Mouse (Mus musculus): ENCODE measurements around the gene Acer3. TPM values are rescaled to one million over a fixed set of nuclear protein-coding genes. Genes with fewer than 3 reads are reported as not detected.

Acer3 gene
- total RNA-seq, 1 experiment from 2014 or later: 7.4 TPM

DNA sequence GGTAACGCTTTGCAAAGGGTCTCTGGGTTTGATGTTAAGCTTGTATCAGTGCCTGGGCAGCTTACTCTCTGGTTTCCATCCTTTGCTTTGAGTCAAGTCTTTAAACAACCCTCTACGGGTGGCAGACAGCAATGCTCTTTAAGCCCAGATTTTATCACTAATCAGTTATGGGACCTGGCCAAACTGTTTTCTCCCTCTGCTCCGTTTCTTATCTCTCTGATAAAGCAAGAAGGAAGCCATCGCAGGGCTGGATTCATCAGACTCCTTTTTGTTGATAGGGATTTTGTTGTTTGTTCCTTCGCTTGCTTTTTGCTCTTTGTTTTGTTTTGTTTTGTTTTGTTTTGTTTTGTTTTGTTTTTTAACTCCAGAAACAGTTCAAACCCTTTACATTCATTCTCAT is 19.3 kb upstream of the Acer3 start:
- no peak for ATAC-seq (ENCODE audit: extremely low read depth, insufficient number of reproducible peaks, low FRiP score, poor library complexity, severe bottlenecking)

DNA sequence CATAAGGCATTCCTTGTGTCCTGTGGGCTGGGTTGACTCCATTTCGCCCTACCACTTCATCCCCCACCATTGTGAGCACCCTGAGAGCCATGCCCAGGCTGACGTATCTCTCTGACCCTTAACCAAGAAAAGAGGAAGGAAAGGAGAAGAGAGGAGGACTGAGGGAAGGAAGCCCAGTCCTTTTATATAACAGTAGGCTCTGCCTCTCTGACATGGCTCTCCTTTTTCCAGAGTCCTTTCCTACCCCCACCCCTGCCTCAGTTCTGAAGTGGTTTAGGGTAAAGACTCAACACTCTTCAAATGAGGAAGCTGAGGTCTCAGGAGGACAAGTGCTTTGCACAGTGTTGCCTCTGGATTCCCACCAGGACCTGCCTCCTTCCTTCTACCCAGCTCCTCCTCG is 13.0 kb upstream of the Acer3 start:
- 0 out of 2 replicates have a peak, but pooled peaks have one; percentile 10 for ATAC-seq (ENCODE audit: extremely low read depth, insufficient number of reproducible peaks, low FRiP score, poor library complexity, severe bottlenecking)

DNA sequence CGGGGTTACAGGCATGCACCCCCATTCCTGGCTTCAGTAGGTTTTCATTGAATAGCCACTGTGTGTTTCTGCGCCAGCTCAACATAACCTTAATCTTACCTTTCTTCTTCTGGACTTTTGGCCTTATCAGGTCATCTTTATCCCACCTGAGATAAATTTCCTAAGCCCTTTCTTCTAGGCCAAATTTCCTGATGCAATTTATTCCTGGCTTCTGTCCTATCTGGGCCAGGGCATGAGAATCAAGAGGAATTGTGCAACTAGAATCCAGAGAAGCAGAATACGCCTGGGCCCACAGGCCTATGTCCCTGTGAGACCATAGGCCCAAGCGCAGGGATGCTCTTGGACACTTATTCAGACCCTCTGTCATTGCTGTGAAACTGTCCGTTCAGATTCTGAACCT is 12.5 kb upstream of the Acer3 start:
- ATAC-seq (ENCODE audit: extremely low read depth, insufficient number of reproducible peaks, low FRiP score, poor library complexity, severe bottlenecking): no peak

GRCm38 (mm10) chr7:98332678-98333397 is 11.8 kb upstream of the Acer3 start:
- ATAC-seq (ENCODE audit: extremely low read depth, insufficient number of reproducible peaks, low FRiP score, poor library complexity, severe bottlenecking): no peak

DNA sequence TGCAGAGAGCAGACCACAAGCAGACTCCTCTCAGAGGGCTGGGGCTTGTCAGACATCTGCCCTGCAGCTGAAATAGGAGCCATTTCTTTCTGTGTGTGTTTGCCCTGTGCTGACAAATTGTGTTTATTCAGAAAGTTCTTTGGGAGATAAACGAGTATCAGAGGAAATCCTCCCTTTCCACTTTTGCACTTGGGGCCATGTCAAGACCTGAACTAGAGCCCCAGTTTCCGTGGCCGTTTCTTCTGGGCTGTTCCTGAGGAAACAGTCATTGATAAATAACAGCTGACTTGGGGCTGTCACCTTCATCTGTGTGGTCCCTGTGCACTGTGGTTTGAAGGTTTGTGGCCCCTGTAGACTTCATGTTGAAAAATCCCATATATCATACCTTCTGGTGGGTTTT is 10.9 kb upstream of the Acer3 start:
- ATAC-seq (ENCODE audit: extremely low read depth, insufficient number of reproducible peaks, low FRiP score, poor library complexity, severe bottlenecking): no peak

DNA sequence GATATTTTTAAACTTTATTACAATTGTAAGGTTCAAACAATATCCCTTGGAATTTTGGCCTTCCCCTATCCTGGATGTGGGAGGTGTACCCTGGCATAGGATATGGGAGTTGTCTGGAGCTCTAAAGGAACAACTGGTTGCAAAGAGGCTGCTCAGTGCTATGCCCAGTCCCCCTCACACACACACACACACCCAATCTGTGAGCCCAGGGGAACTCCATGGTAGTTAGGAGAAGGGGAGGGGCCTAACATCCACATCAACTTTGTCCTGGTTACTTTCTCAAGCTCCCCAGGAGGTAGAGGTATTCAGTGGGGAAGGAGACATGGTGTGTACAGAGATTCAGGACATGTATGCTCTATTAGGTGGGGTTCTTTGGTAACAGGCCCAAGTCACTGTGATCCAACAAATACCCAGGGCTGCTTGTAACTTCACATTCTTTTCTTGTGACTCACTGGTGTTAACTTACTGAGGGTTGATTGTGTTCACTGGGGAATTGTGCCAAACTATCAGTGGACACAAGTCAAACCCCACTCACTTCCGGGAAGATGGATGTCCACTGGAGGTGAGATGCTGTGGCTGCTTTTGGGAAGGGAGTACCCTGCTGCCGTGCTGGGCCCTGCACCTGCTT is 9.5 kb upstream of the Acer3 start:
- no peak for ATAC-seq (ENCODE audit: extremely low read depth, insufficient number of reproducible peaks, low FRiP score, poor library complexity, severe bottlenecking)

- no peak for ATAC-seq (ENCODE audit: extremely low read depth, insufficient number of reproducible peaks, low FRiP score, poor library complexity, severe bottlenecking)
Measured at GRCm38 (mm10) chr7:98329651-98330374, 8.8 kb upstream of the Acer3 start.

DNA sequence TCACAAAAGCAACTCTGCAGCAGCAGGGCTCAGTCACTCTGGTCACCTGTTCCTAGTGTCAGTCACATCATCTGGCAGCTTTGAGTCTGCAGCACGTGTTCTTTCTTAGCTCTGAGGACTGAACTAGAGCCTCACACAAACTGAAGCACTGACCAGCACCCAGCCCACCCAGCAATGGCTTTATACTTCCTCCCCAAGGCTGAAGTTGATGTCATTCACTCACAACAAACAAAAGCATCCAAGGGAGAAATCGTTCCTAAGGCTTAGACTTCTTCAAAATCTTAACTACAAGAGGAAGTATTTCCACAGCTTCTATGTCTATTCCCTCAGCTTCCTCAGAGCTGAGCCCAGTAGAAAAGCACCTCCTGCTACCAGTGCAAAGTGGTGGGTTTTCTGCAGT is 7.3 kb upstream of the Acer3 start:
- ATAC-seq (ENCODE audit: extremely low read depth, insufficient number of reproducible peaks, low FRiP score, poor library complexity, severe bottlenecking): no peak

DNA sequence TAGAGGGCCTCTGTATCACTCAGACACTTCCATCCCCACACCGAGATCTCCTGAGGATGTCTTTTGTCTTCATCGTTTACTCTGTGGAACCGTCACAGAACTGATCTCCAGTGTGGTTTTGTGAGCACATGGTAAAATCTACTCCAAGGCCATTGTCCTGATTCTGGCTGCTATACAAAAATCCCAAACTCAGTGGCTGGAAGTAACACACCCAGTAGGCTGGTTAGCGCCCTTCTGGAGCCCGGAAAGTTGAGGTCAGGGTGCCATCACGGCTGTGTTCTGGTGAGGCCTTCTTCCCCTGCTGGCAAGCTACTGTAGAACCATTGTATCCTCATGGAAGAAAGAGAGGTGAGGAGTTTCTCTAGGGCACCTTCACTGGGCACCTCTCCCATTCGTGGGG is 5.0 kb upstream of the Acer3 start:
- ATAC-seq (ENCODE audit: extremely low read depth, insufficient number of reproducible peaks, low FRiP score, poor library complexity, severe bottlenecking): no peak

DNA sequence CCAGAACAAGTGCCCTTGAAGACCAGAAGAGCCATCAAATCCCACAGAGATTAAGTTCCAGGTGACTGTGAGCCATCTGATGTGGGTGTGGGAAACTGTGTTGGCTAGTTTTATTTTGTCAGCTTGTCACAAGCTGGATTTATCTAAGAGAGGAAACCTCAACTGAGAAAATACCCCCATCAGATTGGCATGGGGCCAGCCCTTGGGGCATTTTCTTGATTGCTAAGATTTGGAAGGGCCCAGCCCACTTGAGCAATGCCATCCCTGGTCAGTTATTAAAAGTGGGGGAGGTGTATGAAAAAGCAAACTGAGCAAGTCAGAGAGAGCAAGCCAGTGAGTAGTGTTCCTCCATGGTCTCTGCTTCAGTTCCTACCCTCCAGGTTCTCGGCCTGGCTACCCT is 3.2 kb upstream of the Acer3 start:
- ATAC-seq (ENCODE audit: extremely low read depth, insufficient number of reproducible peaks, low FRiP score, poor library complexity, severe bottlenecking): no peak

GRCm38 (mm10) chr7:98323288-98324019 is 2.4 kb upstream of the Acer3 start:
- ATAC-seq (ENCODE audit: extremely low read depth, insufficient number of reproducible peaks, low FRiP score, poor library complexity, severe bottlenecking): no peak

GRCm38 (mm10) chr7:98322415-98322814 is 1.4 kb upstream of the Acer3 start:
- no peak for ATAC-seq (ENCODE audit: extremely low read depth, insufficient number of reproducible peaks, low FRiP score, poor library complexity, severe bottlenecking)

DNA sequence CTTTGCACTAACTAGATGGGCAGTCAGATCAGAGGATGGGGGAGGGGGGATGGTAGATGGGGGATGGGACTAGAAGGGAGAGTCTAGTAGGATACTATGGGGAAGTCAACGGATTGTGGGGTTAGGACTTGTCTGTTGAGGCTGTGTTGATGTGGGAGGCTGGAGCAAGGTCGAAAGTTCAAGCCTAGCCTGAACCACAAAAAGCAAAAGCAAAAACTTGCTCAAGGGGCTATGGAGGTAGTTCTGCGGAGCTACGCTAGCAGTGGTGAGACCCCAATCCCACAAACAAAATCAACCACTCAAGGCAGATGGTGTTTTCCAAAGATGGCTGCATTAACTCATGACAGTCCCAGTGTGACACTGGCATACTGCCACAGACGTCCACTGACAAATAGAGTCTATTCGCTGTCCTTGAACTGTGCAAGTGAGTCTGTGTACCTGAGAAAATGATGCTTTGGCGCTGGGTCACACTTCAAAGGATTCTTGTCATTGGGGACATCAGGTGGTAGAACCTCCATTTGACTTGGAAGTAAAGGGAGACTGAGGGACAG is 927 bp downstream of the Acer3 start:
- no peak for ATAC-seq (ENCODE audit: extremely low read depth, insufficient number of reproducible peaks, low FRiP score, poor library complexity, severe bottlenecking)

DNA sequence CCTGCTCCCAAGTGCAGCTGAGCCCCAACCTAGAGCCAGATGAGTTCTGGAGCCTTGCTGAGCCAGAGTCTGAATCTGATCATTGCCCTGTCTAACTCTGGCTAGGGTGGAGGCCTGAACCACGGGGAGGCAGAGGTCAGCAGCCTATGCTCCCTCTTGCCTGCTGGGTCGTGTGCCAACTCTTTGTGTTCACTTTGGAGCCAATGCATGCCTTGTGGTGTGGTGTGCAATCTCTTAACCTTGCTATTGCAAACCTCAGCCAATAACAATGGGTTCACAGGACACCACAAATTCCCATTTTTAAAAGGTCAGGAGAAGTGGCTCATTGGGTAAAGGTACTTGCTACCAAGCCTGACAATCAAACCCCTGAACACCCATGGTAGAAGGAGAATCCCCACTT is 4.4 kb downstream of the Acer3 start:
- ATAC-seq (ENCODE audit: extremely low read depth, insufficient number of reproducible peaks, low FRiP score, poor library complexity, severe bottlenecking): no peak

DNA sequence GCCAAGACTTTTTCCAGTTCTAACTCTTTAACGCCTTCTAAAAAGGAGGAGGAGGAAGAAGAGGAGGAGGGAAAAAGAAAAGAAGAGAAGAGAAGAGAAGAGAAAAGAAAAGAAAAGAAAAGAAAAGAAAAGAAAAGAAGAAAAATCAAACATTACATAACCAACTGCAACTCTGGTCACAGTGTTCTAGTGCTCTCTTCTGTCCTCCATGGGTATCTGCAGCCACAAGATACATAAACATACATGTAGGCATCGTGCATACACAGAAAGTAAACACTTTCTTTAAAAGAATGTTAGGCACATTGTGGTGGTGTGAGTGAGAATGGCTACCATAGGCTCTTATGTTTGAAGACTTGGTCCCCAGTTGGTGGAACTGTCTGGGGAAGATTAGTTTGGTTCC is 5.9 kb downstream of the Acer3 start:
- no peak for ATAC-seq (ENCODE audit: extremely low read depth, insufficient number of reproducible peaks, low FRiP score, poor library complexity, severe bottlenecking)

GRCm38 (mm10) chr7:98312185-98312920 is 8.7 kb downstream of the Acer3 start:
- no peak for ATAC-seq (ENCODE audit: extremely low read depth, insufficient number of reproducible peaks, low FRiP score, poor library complexity, severe bottlenecking)

GRCm38 (mm10) chr7:98310266-98310665 is 10.7 kb downstream of the Acer3 start:
- ATAC-seq (ENCODE audit: extremely low read depth, insufficient number of reproducible peaks, low FRiP score, poor library complexity, severe bottlenecking): no peak

- peak; percentile 98 for ATAC-seq (ENCODE audit: extremely low read depth, insufficient number of reproducible peaks, low FRiP score, poor library complexity, severe bottlenecking)
Measured at GRCm38 (mm10) chr7:98309219-98310030, 11.6 kb downstream of the Acer3 start.
